In genomic region chr6:52201269-52201668, GRCm38 (mm10) we compare ENCODE assay signal across 15 mouse cellular contexts. TPM values are rescaled to one million over a fixed set of nuclear protein-coding genes. Genes with fewer than 3 reads are reported as not detected.
DNase-seq lines count a peak whose midpoint lies in the region; ATAC-seq and TF ChIP-seq lines count a peak whose summit lies in the region.
"Had no signal": no experiment of that assay in that cellular context is flagged by ENCODE, and none has a peak within 500 bp of the region (broad histone marks: within the 10 kb centered on the region; RNA-seq: fewer than 3 reads in every experiment).

No protein-coding gene starts in this region.

- no peaks in the 10 kb centered on the region for H3K9me3 ChIP-seq in liver, embryonic 11.5 days (ENCODE audit: control insufficient read depth, low read length)
- no peaks in the 10 kb centered on the region for H3K9me3 ChIP-seq in liver, postnatal 0 days (ENCODE audit: low read length)
- H3K9me3 ChIP-seq in hindbrain, embryonic 16.5 days (ENCODE audit: control insufficient read depth, low read length): no peaks in the 10 kb centered on the region
- no peaks in the 10 kb centered on the region for H3K9me3 ChIP-seq in limb, embryonic 12.5 days
- H3K9me3 ChIP-seq in stomach, embryonic 16.5 days (replicated peaks; ENCODE audit: control insufficient read depth, low read length): no peaks in the 10 kb centered on the region
- H3K9me3 ChIP-seq: midbrain, embryonic 13.5 days had no signal

- H3K36me3 ChIP-seq in liver, embryonic 11.5 days (ENCODE audit: control insufficient read depth, insufficient read depth, low read length): no peaks in the 10 kb centered on the region
- H3K36me3 ChIP-seq in liver, postnatal 0 days (replicated peaks; ENCODE audit: insufficient read depth, low read length): no peaks in the 10 kb centered on the region
- no peaks in the 10 kb centered on the region for H3K36me3 ChIP-seq in hindbrain, embryonic 16.5 days (ENCODE audit: control insufficient read depth, insufficient read depth, low read length)
- H3K36me3 ChIP-seq in limb, embryonic 12.5 days: peaks cover 46% of the 10 kb centered on the region
- H3K36me3 ChIP-seq in stomach, embryonic 16.5 days (ENCODE audit: control insufficient read depth, insufficient read depth, low read length): no peaks in the 10 kb centered on the region
- H3K36me3 ChIP-seq: midbrain, embryonic 13.5 days had no signal

- 36% methylated on average over 1 of the region's 1 CpGs for WGBS in liver, embryonic 11.5 days
- WGBS in liver, postnatal 0 days (ENCODE audit: insufficient replicate concordance): 65% methylated on average over 1 of the region's 1 CpGs
- 25% methylated on average over 1 of the region's 1 CpGs for WGBS in hindbrain, embryonic 16.5 days
- 38% methylated on average over 1 of the region's 1 CpGs for WGBS in limb, embryonic 12.5 days
- 42% methylated on average over 1 of the region's 1 CpGs for WGBS in stomach, embryonic 16.5 days

- intact Hi-C loops in left cerebral cortex, adult 2 months (cut with DNase I): no loop called here

- no peak overlapping the region; the same call in 1 of the 2 replicates for H3K9ac ChIP-seq in liver, embryonic 11.5 days (ENCODE audit: low read depth, low read length)
- no peak overlapping the region for H3K9ac ChIP-seq in liver, postnatal 0 days (replicated peaks)
- no peak overlapping the region for H3K9ac ChIP-seq in hindbrain, embryonic 16.5 days (ENCODE audit: low read depth, low read length)
- 0 out of 2 replicates have a peak overlapping the region, but pooled peaks have one; percentile 31 for H3K9ac ChIP-seq in limb, embryonic 12.5 days (replicated peaks)
- peak overlapping the region; percentile 71 for H3K9ac ChIP-seq in stomach, embryonic 16.5 days (ENCODE audit: low read length)
- H3K9ac ChIP-seq: midbrain, embryonic 13.5 days had no signal

- H3K4me1 ChIP-seq in liver, embryonic 11.5 days (replicated peaks; ENCODE audit: control insufficient read depth, insufficient read depth, low read length): peaks cover 2% of the 10 kb centered on the region; the same call in 1 of the 2 replicates
- peaks cover 4% of the 10 kb centered on the region; the same call in 1 of the 2 replicates for H3K4me1 ChIP-seq in liver, postnatal 0 days (ENCODE audit: insufficient read depth)
- H3K4me1 ChIP-seq in hindbrain, embryonic 16.5 days (ENCODE audit: control insufficient read depth, insufficient read depth, low read depth, low read length): no peaks in the 10 kb centered on the region; the same call in 1 of the 2 replicates
- H3K4me1 ChIP-seq in limb, embryonic 12.5 days (replicated peaks): peaks cover 66% of the 10 kb centered on the region
- H3K4me1 ChIP-seq in stomach, embryonic 16.5 days (ENCODE audit: control insufficient read depth, insufficient read depth, low read length): peaks cover 14% of the 10 kb centered on the region

- H3K27ac ChIP-seq in liver, embryonic 11.5 days (ENCODE audit: low read depth, low read length): no peak overlapping the region
- no peak overlapping the region for H3K27ac ChIP-seq in liver, postnatal 0 days (ENCODE audit: low read depth)
- peak overlapping the region; percentile 3 for H3K27ac ChIP-seq in hindbrain, embryonic 16.5 days (ENCODE audit: low read depth, low read length)
- H3K27ac ChIP-seq in limb, embryonic 12.5 days: peak overlapping the region; percentile 29; the same call in 1 of the 2 replicates
- H3K27ac ChIP-seq in stomach, embryonic 16.5 days (ENCODE audit: low read length): peak overlapping the region; percentile 84
- H3K27ac ChIP-seq in left cerebral cortex, adult 2 months: no peak overlapping the region
- H3K27ac ChIP-seq: midbrain, embryonic 13.5 days had no signal

- no peak for ATAC-seq in liver, embryonic 11.5 days (replicated peaks; ENCODE audit: low FRiP score)
- ATAC-seq in liver, postnatal 0 days: no peak
- ATAC-seq in hindbrain, embryonic 16.5 days: no peak
- no peak for ATAC-seq in limb, embryonic 12.5 days (ENCODE audit: insufficient number of reproducible peaks, insufficient read depth, low FRiP score, low TSS enrichment, low read depth)
- no peak for ATAC-seq in stomach, embryonic 16.5 days (ENCODE audit: insufficient read depth, low FRiP score)
- ATAC-seq: midbrain, embryonic 13.5 days; Patski had no signal

- no peak for TF ChIP-seq CTCF in liver, postnatal 0 days (IDR thresholded peaks at IDR 0.05; ENCODE audit: low read depth)
- no peak for TF ChIP-seq CTCF in left cerebral cortex, adult 2 months (IDR thresholded peaks at IDR 0.05)

- no peak overlapping the region for H3K4me3 ChIP-seq in liver, embryonic 11.5 days (ENCODE audit: low read depth, low read length)
- no peak overlapping the region for H3K4me3 ChIP-seq in liver, postnatal 0 days (ENCODE audit: low read depth, low read length)
- no peak overlapping the region for H3K4me3 ChIP-seq in hindbrain, embryonic 16.5 days (ENCODE audit: low read length)
- H3K4me3 ChIP-seq in limb, embryonic 12.5 days (replicated peaks): no peak overlapping the region
- H3K4me3 ChIP-seq in stomach, embryonic 16.5 days (replicated peaks; ENCODE audit: low read length): peak overlapping the region; percentile 71
- H3K4me3 ChIP-seq in left cerebral cortex, adult 2 months: no peak overlapping the region
- H3K4me3 ChIP-seq: midbrain, embryonic 13.5 days had no signal

- TF ChIP-seq EP300 in liver, postnatal 0 days (IDR thresholded peaks at IDR 0.05; ENCODE audit: low read depth): no peak

- no peak for DNase-seq in liver, embryonic 11.5 days (ENCODE audit: low spot score)
- DNase-seq in liver, postnatal 0 days: no peak
- no peak for DNase-seq in left cerebral cortex, adult 2 months (ENCODE audit: extremely low spot score in 1 of 2, low spot score in 2 of 2)
- DNase-seq in frontal cortex, postnatal 14 days (ENCODE audit: low spot score in 2 of 2): no peak
- DNase-seq: cerebellum, adult 8-10 months; embryo, embryonic 11 days had no signal

- peaks cover 100% of the 10 kb centered on the region for H3K27me3 ChIP-seq in liver, embryonic 11.5 days (replicated peaks; ENCODE audit: control insufficient read depth, insufficient read depth, low read length)
- peaks cover 79% of the 10 kb centered on the region for H3K27me3 ChIP-seq in liver, postnatal 0 days (ENCODE audit: insufficient read depth, low read length)
- H3K27me3 ChIP-seq in hindbrain, embryonic 16.5 days (replicated peaks; ENCODE audit: control insufficient read depth, insufficient read depth, low read length): peaks cover 41% of the 10 kb centered on the region
- H3K27me3 ChIP-seq in limb, embryonic 12.5 days: peaks cover 30% of the 10 kb centered on the region
- peaks cover 16% of the 10 kb centered on the region for H3K27me3 ChIP-seq in stomach, embryonic 16.5 days (ENCODE audit: control insufficient read depth, insufficient read depth, low read length)
- H3K27me3 ChIP-seq: Patski had no signal

- H3K4me2 ChIP-seq in liver, embryonic 11.5 days: peak overlapping the region; percentile 35
- no peak overlapping the region for H3K4me2 ChIP-seq in liver, postnatal 0 days (ENCODE audit: low read depth, low read length)
- H3K4me2 ChIP-seq in hindbrain, embryonic 16.5 days (ENCODE audit: low read length): peak overlapping the region; percentile 42
- no peak overlapping the region for H3K4me2 ChIP-seq in limb, embryonic 12.5 days
- H3K4me2 ChIP-seq in stomach, embryonic 16.5 days (ENCODE audit: low read depth, low read length): peak overlapping the region; percentile 84
- H3K4me2 ChIP-seq: midbrain, embryonic 13.5 days had no signal

RNA-seq across cellular contexts. Expression of gene Hoxa5, which starts 3.1 kb away (rescaled TPM):
- 8.0 and 9.7 TPM in 2 replicates for polyA plus RNA-seq in liver, embryonic 11.5 days (2014; fragmentation: Nextera tagmentation; extraction: Ambion mirVana)
- 0.58 and 0.73 TPM in 2 replicates for polyA plus RNA-seq in liver, postnatal 0 days (2015; fragmentation: Nextera tagmentation; extraction: Ambion mirVana)
- 85.9 and 106 TPM in 2 replicates for polyA plus RNA-seq in hindbrain, embryonic 16.5 days (2015; fragmentation: Nextera tagmentation; extraction: Ambion mirVana)
- polyA plus RNA-seq in limb, embryonic 12.5 days (2016; fragmentation: Nextera tagmentation; extraction: Ambion mirVana): 8.2 and 9.2 TPM in 2 replicates
- polyA plus RNA-seq in stomach, embryonic 16.5 days (2015; fragmentation: Nextera tagmentation; extraction: Ambion mirVana): 8.8 and 11.0 TPM in 2 replicates
- total RNA-seq in left cerebral cortex, adult 2 months (2021): not detected
- total RNA-seq: layer of hippocampus, adult 8-10 months; left cerebral cortex, postnatal 36 days had no signal

RNA-seq across cellular contexts. Expression of gene Hoxa6, which starts 7.3 kb away (rescaled TPM):
- polyA plus RNA-seq in liver, embryonic 11.5 days (2014; fragmentation: Nextera tagmentation; extraction: Ambion mirVana): 0.45 and 0.71 TPM in 2 replicates
- not detected in 2 replicates for polyA plus RNA-seq in liver, postnatal 0 days (2015; fragmentation: Nextera tagmentation; extraction: Ambion mirVana)
- 9.4 and 9.9 TPM in 2 replicates for polyA plus RNA-seq in hindbrain, embryonic 16.5 days (2015; fragmentation: Nextera tagmentation; extraction: Ambion mirVana)
- 3.1 and 4.1 TPM in 2 replicates for polyA plus RNA-seq in limb, embryonic 12.5 days (2016; fragmentation: Nextera tagmentation; extraction: Ambion mirVana)
- polyA plus RNA-seq in stomach, embryonic 16.5 days (2015; fragmentation: Nextera tagmentation; extraction: Ambion mirVana): 1.3 and 1.4 TPM in 2 replicates
- not detected for total RNA-seq in left cerebral cortex, adult 2 months (2021)
- total RNA-seq: heart, adult 8-10 months; layer of hippocampus, adult 8-10 months; left cerebral cortex, postnatal 36 days had no signal
- polyA plus RNA-seq: midbrain, embryonic 13.5 days had no signal

RNA-seq across cellular contexts. Expression of gene Hoxa4, which starts 9.7 kb away (rescaled TPM):
- polyA plus RNA-seq in liver, embryonic 11.5 days (2014; fragmentation: Nextera tagmentation; extraction: Ambion mirVana): 2.3 and 3.1 TPM in 2 replicates
- polyA plus RNA-seq in liver, postnatal 0 days (2015; fragmentation: Nextera tagmentation; extraction: Ambion mirVana): 0.13 and 0.30 TPM in 2 replicates
- 5.6 and 8.8 TPM in 2 replicates for polyA plus RNA-seq in hindbrain, embryonic 16.5 days (2015; fragmentation: Nextera tagmentation; extraction: Ambion mirVana)
- polyA plus RNA-seq in limb, embryonic 12.5 days (2016; fragmentation: Nextera tagmentation; extraction: Ambion mirVana): 0.35 and 0.90 TPM in 2 replicates
- 2.5 and 2.8 TPM in 2 replicates for polyA plus RNA-seq in stomach, embryonic 16.5 days (2015; fragmentation: Nextera tagmentation; extraction: Ambion mirVana)
- not detected for total RNA-seq in left cerebral cortex, adult 2 months (2021)
- total RNA-seq: layer of hippocampus, adult 8-10 months; left cerebral cortex, postnatal 36 days had no signal
- polyA plus RNA-seq: midbrain, embryonic 13.5 days had no signal

RNA-seq across cellular contexts. Expression of gene Hoxa3, which starts 11.9 kb away (rescaled TPM):
- 2.8 and 2.9 TPM in 2 replicates for polyA plus RNA-seq in liver, embryonic 11.5 days (2014; fragmentation: Nextera tagmentation; extraction: Ambion mirVana)
- 0.16 and 0.17 TPM in 2 replicates for polyA plus RNA-seq in liver, postnatal 0 days (2015; fragmentation: Nextera tagmentation; extraction: Ambion mirVana)
- polyA plus RNA-seq in hindbrain, embryonic 16.5 days (2015; fragmentation: Nextera tagmentation; extraction: Ambion mirVana): 12.9 and 13.9 TPM in 2 replicates
- polyA plus RNA-seq in limb, embryonic 12.5 days (2016; fragmentation: Nextera tagmentation; extraction: Ambion mirVana): 7.7 and 7.9 TPM in 2 replicates
- polyA plus RNA-seq in stomach, embryonic 16.5 days (2015; fragmentation: Nextera tagmentation; extraction: Ambion mirVana): 6.0 and 7.4 TPM in 2 replicates
- not detected for total RNA-seq in left cerebral cortex, adult 2 months (2021)
- total RNA-seq: layer of hippocampus, adult 8-10 months; left cerebral cortex, postnatal 36 days had no signal
- polyA plus RNA-seq: midbrain, embryonic 13.5 days had no signal

RNA-seq across cellular contexts. Expression of gene Gm28308, which starts 11.9 kb away (rescaled TPM):
- not detected in 2 replicates for polyA plus RNA-seq in liver, embryonic 11.5 days (2014; fragmentation: Nextera tagmentation; extraction: Ambion mirVana)
- polyA plus RNA-seq in liver, postnatal 0 days (2015; fragmentation: Nextera tagmentation; extraction: Ambion mirVana): not detected in 2 replicates
- not detected in 2 replicates for polyA plus RNA-seq in hindbrain, embryonic 16.5 days (2015; fragmentation: Nextera tagmentation; extraction: Ambion mirVana)
- polyA plus RNA-seq in limb, embryonic 12.5 days (2016; fragmentation: Nextera tagmentation; extraction: Ambion mirVana): 2.1 TPM in 1 of 2 replicates, not detected in the other
- not detected in 2 replicates for polyA plus RNA-seq in stomach, embryonic 16.5 days (2015; fragmentation: Nextera tagmentation; extraction: Ambion mirVana)
- not detected for total RNA-seq in left cerebral cortex, adult 2 months (2021)
- total RNA-seq: hematopoietic stem cell, adult 5-6 weeks; layer of hippocampus, adult 8-10 months; left cerebral cortex, postnatal 36 days had no signal
- polyA plus RNA-seq: midbrain, embryonic 13.5 days had no signal

Comparison
In these comparisons a context has a peak if more than half of its experiments do, and no peak if none do; other contexts are left out.
1. H3K4me2 ChIP-seq: peak in liver, embryonic 11.5 days (single experiment), hindbrain, embryonic 16.5 days (single experiment) and stomach, embryonic 16.5 days (single experiment); none in liver, postnatal 0 days (single experiment) and limb, embryonic 12.5 days (single experiment).
2. H3K27ac ChIP-seq: peak in hindbrain, embryonic 16.5 days (single experiment), limb, embryonic 12.5 days (single experiment) and stomach, embryonic 16.5 days (single experiment); none in liver, embryonic 11.5 days (single experiment), liver, postnatal 0 days (single experiment) and left cerebral cortex, adult 2 months (single experiment).
3. H3K9ac ChIP-seq: peak in limb, embryonic 12.5 days (single experiment) and stomach, embryonic 16.5 days (single experiment); none in liver, embryonic 11.5 days (single experiment), liver, postnatal 0 days (single experiment) and hindbrain, embryonic 16.5 days (single experiment).